Mouse (Mus musculus): ENCODE measurements at regions not wholly inside any gene's neighbourhood (a gene's known extent, or its start where the extent isn't known, plus 50 kb on each side); places are given as distances from the start of the nearest gene placed in this dataset.
A peak's percentile ranks its signal among the peaks of the same experiment; 100 is the strongest.

- no peak for DNase-seq (ENCODE audit: low read depth, low spot score)
Observed at GRCm38 (mm10) chr1:52553871-52554270, 53.4 kb upstream of the Nab1 start.

GRCm38 (mm10) chr1:52565812-52566211 lies 64.7 kb upstream of the Nemp2 start:
- DNase-seq (ENCODE audit: low read depth, low spot score) = no peak

- no peak for DNase-seq (ENCODE audit: low read depth, low spot score)
Observed at GRCm38 (mm10) chr1:52571674-52572073, 58.8 kb upstream of the Nemp2 start.

GRCm38 (mm10) chr1:52578298-52579056 lies 52.0 kb upstream of the Nemp2 start:
- DNase-seq (ENCODE audit: low read depth, low spot score) = peak; percentile 65

- DNase-seq (ENCODE audit: low read depth, low spot score) = peak; percentile 9
Observed at GRCm38 (mm10) chr1:52580132-52580896, 50.2 kb upstream of the Nemp2 start.
